Mouse (Mus musculus) MEL-GATA-1-ER (cell line): ENCODE results near the gene Aldh3a1.

Experiments
- DNase-seq: peaks from one replicate; pipeline ENCODE4 v3.0.0-alpha.2; 2012; ENCODE audit warnings: low read depth; ENCODE audit errors: extremely low read depth

The Aldh3a1 gene

DNA sequence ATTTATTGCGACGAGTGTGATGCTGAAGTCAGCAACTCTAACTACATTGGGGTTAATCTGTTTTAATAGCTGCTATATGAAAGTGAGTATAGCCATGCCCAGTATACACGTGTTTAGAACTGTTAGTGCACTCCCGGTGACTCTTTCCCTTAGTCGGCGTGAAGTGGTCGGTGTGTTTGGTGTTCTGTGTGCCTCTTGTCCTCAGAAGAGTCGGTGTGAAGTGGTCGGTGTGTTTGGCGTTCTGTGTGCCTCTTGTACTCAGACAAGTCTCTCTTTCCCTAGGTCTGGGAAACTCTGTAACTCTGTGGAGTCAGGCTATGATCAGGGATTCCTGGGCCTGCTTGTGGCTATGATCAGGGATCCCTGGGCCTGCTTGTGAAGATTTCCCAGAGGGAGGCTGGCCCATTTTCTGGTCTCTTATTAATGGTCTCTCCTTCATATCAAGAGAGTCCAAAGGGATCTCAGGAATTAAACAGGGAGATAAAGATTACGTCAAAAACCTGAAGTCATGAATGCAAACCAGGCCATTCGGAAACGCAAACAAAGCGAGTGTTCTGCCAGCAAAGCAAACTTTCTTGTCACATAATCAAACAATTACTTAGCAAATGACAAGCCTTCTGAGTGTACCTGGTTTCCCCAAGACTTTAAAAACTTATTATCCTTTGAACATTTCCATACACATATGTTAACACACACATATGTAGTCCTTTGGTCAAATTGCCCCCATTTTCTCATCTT, 10.6 kb upstream of the Aldh3a1 start:
- DNase-seq, result no peak

DNA sequence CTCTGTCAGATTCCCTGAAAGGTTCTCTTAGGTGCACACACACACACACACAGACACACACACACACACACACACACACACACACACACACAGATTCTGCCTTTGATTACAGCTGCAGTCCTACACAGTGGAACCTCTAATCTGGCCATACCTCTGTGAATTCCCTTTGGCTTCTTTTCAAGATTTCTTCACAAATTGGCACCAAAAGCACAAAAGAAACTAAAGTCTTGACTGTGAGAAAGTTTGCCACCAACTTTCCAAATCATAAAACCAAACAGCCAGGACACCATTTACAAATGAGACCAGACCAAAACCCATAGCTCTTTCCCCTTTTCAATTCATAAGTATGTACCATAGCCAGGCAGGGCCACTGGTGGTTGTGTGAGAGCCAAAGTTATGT, 9.4 kb upstream of the Aldh3a1 start:
- DNase-seq, result no peak

DNA sequence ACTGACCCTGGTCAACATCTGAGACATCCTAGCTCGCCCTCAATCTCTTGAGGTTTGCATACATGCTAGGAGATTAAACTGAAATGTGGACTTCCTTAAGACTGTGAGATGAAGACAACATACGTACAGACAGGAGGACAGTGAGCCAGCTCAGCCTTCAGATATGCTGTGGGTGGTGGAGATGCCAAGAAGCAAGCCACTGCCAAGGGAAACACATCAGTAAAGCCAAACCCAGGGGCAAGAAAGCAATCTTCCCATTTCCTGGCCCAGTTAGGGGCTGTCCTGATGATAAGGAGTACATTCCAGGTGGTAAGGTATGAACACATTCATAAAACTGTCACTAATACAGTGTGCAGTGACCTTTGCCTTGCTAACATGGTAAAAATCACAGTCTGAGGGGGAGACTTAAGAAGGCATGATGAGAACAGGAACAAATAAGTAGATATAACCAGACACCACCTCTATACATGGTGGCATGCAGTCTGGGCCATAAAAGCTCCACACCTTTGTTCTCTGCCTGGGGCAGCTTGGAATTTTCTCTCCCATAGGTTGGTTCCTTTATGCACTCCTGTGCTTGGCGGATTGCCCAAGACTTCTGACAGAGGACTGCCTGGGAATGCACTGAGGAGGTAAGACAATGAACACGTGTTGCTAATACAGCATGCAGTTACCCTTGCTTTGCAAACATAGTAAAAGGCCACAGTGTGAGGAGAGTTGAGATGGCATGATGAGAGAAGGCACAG, 7.5 kb upstream of the Aldh3a1 start:
- DNase-seq, result no peak

DNA sequence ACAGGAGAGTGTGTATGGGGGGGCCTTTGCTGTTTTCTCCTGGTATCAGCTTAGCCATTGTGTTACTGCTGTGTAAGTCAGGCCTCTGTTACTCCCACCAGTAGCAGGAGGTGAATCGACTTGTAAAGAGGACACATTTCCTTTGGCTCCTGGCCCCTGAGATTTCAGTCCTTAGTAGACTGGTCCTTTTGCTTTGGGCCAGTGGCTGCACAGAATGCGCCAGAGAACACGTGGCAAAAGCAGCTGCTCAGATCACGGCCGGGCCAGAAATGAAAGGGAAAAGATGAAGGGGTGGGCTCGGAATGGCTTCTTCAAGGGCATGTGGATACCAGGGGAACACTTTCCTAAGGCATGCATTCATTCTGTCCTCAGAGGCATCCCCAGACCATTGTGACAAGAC, 5.2 kb upstream of the Aldh3a1 start:
- DNase-seq, result no peak

DNA sequence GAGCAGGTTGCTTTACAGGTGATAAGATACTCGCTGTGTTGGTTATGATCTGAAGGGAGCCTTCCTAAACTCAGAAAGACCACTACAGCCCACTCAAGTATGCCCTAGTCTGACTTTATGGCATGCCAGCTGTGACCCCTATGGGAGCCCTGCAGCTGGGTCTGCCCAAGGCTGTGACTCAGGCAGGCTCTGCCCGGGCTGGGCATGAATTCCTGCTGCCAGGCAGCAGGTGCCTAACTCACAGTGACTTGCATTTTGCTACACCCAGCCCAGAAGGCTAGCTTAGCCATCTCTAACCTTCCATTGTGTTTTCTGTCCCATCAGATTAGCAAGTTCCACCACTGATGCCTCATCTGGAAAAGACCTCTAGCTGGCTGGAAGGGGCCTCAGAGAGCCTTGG, 4.5 kb upstream of the Aldh3a1 start:
- no peak for DNase-seq

DNA sequence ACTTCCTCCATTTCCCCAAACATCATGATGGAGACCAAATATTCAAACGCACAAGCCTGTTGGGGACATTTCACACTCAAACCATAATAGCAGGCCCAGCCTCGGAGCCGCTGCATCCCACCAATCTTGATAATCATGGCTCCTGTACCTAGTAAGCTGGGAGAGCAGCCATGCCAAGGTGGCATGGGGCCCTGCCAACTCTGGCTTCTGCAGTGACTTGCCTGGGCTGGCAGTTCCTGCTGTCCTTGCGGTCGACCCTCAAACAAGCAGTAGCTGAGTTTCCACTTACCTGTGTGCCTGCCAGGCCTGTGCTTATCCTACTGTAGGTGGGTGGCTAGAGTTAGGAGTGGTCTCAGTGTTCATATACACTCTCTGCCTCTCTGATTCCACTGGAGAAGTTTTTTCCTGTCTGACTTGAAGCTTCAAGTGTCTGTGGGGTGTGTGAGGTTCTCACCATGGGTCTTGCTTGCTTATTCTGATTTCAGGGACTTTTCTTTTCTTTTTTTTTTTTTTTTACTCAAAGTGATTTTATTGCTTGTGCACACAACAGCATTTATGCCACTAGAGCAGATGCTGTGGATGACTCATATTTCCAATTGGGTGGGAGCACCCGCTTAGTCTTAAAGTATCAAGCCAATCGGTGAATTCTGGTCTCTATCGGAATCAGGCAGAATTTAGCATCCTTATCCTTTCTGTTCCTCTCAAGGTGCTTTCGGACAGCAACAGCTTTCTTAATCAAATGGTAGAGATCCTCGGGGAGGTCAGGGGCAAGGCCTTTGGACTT, 2.0 kb upstream of the Aldh3a1 start:
- DNase-seq, result no peak

DNA sequence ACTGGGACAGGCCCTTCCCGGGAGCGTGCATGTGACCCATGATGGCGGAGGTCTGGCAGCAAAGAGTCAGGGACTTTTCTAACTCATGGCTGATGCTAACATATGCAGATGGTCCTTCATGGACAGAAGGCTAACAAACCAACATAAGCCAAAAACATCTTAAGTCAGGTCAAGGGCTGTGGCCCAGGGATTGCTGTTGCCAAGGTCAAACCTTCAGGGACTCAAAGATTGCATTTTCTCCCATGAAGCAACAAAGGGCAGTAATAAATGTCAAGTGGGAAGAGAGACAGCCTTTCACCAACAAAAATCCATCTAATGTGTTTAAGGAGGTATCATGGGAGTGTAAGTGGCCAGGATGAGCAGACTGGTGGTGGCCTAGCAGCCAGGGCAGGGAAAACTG, 1.2 kb upstream of the Aldh3a1 start:
- DNase-seq, result no peak

DNA sequence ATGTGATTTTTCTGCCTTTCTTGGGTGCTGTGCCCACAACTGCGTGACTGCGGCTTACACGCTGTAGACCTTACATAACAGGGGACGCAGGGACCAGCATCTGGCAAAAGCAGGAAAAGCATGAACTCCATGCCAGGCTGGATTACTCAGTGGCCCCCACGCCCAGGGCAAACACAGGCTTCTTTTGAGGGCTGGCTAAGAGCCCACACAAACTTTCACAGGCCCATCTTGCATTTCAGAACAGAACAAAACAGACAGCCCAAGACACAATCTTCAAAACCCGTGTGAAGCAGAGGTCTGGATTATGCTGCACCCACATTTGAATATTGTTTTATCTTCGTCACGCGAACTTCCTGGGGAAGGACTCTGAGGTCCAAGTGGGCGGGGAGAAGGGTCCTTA, 979 bp downstream of the Aldh3a1 start:
- no peak for DNase-seq

DNA sequence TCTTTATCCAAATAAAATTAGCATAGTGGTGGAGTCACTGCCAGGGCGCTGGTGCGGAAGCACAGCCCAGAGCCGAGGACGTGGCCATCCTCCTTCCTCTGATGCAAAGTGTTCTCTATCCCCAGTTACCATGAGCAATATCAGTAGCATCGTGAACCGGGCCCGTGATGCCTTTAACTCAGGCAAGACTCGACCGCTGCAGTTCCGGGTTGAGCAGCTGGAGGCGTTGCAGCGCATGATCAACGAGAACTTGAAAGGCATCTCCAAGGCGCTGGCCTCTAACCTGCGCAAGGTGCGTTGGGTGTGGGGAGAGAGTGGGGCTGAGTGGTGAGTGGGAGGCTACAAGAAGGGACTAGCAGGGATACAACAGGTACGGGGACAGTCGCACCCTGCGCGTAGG, 4.8 kb downstream of the Aldh3a1 start:
- DNase-seq, result no peak

DNA sequence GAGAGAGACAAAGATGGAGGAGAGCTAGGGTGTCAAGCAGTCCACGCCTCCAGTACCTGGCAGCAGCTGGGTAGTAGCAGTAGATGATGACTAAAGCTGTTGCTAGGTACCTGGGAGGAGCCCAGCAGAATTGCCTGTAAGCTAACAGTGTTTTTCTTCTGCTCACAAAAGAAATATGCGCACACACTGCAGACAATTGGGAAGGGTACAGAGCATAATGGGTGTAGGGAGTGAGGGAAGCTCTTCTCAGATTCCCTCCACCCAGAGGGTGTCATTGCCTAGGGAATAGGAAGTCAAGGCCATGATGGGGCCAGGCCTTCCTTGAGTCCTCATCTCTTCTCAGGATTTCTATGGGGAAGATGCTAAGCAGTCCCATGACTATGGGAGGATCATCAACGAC, 8.6 kb downstream of the Aldh3a1 start:
- no peak for DNase-seq

DNA sequence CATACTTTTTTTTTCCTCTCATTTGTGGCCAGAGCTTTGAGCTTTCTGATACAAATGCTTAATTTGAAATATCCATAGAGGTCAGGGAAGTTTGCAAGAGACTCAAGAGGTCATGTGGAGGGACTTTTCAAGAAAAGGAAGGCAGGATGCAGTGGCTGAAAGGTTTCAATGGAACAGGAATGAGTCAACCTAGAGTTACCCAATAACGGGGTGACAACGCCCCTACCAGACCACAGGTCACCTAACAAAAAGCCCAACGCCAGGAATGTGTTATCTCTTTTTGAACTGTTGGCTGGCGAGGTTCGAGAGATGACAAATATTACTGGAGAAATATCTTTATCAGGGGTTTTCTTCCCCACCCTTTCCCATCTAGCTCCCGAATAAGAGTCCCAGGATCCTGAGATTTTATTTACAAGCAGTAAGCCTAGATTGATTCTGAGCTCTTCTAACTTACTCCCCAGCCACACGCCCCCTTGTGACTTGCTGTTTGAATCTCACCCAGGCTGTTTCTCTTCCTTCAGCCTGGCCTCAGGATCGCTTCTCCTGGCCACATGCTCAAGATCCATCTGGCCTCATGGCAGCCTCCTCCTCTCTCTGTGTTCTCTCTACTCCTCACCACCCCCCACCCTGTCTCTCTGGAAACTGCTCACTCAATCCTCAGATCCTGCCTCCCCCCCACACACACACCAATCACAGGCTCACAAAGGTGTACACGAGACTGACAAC, 13.0 kb downstream of the Aldh3a1 start:
- no peak for DNase-seq

- no peak for DNase-seq
Measured at GRCm38 (mm10) chr11:61222007-61222406, 14.7 kb downstream of the Aldh3a1 start.

DNA sequence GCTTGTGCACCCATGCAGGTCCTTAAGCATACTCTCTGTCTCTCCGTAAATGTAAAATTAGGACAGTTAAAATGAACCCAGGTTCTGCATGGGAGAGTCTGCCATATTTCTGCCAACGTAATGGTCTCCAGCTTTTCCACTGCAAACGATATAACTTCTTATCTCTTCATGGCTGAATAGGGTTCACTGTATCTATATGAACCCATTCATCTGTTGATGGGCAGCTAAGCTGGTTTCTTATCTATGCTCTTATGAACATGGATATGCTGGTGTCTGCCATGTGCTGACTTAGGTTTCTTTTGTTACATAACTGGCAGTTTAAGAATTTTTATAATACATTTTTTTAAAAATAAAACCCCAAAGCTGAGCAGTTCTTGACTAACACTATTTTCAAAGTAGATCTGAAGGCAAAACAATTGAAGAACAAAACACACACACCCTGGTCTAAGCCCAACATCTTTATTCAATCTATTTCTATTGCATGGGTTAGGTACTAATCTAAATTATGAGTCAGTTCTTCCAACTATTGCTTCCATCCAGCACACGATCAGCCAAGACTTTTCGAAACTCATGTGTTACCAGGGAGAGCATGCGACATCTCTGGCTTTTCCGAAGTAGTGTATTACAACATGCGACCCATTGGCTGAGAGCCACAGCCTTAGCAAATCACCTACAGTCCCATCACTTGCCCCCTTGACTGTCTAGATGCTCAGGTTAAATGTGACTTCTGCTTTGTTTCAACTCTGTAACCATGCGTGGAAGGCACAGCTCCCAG, 15.8 kb downstream of the Aldh3a1 start:
- DNase-seq, result no peak

DNA sequence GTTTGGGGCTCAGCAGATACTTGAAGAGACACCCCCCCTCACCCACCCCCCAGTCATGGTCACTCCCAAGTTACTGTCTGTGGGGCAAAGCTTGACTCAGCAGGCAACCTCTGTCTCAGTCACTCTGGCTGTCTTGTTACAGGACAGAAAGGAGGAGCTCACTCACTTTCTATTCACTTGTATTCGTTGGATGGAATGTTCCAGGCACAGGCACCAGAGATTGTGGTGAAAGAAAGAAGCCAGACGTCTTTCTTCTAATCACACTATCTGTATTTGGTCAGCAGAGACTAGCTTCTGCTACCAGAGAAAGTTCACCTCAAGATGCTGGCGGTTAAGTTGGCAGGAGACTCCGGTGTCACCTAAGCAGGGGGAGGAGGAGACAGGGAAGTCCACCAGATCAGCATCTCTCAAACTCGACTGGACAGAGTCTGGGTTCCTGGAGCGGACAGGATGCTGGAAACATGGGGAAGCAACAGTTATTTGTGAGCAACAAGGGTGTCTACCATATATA, 17.0 kb downstream of the Aldh3a1 start:
- DNase-seq, result no peak

DNA sequence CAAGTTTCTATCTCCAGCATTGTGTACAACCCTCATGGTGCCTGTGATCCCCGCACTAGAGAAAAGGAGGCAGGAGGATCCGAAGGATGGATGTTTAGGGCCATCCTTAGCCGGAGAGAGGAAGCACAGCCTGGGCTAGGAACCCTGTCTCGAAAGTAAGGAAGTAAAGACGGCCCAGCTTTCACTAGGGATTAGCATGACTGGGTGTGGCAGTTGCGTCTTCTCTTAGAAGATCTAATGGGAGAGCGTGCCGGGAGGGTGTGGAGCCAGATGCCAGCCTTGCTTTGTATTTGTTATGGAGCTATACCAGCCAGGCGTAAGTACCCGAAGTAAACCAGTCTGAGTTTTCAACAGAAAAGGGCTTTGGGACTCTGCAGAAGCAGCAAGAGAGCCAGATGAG, 17.6 kb downstream of the Aldh3a1 start:
- DNase-seq, result no peak

GRCm38 (mm10) chr11:61225511-61225910, 18.2 kb downstream of the Aldh3a1 start:
- DNase-seq, result no peak

- no peak for DNase-seq
Measured at GRCm38 (mm10) chr11:61225941-61226412, 18.6 kb downstream of the Aldh3a1 start.

- DNase-seq, result no peak
Measured at GRCm38 (mm10) chr11:61227816-61228215, 20.5 kb downstream of the Aldh3a1 start.

DNA sequence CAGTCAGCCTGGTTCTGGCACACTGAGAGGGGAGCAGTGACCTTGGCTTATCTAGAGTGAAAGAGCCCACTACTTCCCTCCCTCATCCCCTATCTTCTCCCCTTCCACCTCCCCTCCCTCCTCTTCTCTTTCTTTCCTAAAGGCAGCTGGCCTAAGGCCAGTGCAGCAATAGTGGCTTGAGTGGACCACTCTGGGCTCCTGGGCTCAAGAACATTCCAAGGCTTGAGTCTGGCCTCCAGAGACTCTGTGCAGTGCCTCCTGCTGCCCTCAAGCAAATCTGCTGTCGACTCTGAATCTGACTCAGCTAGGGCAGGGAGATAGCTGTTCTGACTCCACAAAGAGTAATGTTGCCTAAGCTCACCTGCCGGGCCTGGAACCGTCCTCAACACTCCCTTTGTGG, 21.1 kb downstream of the Aldh3a1 start:
- DNase-seq, result no peak

- peak; percentile 81 for DNase-seq
Measured at GRCm38 (mm10) chr11:61231329-61231728, 24.0 kb downstream of the Aldh3a1 start.
